Mouse (Mus musculus): ENCODE results near the gene Comp. TPM values are rescaled to one million over a fixed set of nuclear protein-coding genes. Genes with fewer than 3 reads are reported as not detected.

Gene Comp
- 0.27 TPM in 1 of 2 replicates, not detected in the other for total RNA-seq (2021)
- long read RNA-seq: 0 reads

- DNase-seq: no peak
Observed at GRCm38 (mm10) chr8:70373397-70374317, at the start of gene Comp. Gene Comp, plus strand, starts transcription at chr8:70373558.

DNA sequence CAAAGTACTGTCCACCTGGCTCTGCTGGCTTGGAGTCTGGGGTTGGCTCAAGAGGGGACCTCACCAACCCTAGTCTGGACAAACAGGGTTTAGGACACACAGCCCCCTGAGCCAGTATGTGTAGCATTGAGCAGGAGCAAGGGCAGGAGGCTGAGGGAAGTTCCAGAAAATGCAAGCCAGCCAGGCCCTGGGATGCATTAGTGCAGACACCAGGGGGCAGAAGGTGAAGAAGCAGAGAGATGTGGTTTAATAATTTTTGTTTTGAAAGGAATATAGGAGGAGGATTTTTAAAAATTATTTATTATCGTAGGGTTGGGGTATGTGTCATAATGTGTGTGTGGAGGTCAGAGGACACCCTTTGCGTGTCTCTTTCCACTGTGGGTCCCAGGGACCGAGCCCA is 49.6 kb upstream of the Comp start:
- no peak for DNase-seq

DNA sequence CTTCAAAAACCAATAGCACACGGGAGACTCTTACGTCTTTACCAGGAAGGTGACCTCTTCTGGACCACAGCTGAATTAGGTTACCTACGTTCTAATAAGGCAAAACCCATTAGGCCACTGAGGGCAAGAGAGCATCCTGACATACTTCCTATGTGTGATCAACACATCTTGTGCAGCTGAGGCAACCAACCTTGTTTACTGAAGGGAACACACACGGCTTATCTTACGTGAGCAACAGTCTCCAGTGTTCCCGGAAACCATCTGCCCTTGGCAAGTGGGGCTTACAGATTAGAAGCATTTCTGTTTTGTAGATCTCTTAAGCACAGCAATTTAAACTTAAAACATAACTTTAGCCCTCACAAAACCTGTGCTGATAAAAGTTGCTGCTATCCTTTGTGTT is 45.8 kb upstream of the Comp start:
- DNase-seq: no peak

- no peak for DNase-seq
Observed at GRCm38 (mm10) chr8:70329124-70329834, 44.1 kb upstream of the Comp start, which contains the start of gene Gdf1. Gene Gdf1, plus strand, starts transcription at chr8:70329817.

GRCm38 (mm10) chr8:70329835-70330740 is 43.3 kb upstream of the Comp start:
- DNase-seq: no peak

DNA sequence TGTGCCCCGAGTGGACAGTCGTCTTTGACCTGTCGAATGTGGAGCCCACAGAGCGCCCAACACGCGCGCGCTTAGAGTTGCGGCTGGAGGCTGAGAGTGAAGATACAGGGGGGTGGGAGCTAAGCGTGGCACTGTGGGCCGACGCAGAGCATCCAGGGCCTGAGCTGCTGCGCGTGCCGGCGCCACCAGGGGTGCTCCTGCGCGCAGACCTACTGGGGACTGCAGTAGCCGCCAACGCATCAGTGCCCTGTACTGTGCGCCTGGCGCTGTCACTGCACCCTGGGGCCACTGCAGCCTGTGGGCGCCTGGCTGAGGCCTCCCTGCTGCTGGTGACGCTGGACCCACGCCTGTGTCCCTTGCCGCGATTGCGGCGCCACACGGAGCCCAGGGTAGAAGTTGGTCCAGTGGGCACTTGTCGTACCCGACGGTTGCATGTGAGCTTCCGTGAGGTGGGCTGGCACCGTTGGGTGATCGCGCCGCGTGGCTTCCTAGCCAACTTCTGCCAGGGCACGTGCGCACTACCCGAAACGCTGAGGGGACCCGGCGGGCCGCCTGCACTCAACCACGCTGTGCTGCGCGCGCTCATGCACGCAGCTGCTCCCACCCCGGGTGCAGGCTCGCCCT is 42.5 kb upstream of the Comp start:
- peak; percentile 68 for DNase-seq

- DNase-seq: no peak
Observed at GRCm38 (mm10) chr8:70331526-70331925, 41.8 kb upstream of the Comp start.

GRCm38 (mm10) chr8:70332070-70332877 is 41.1 kb upstream of the Comp start:
- peak; percentile 76 for DNase-seq

DNA sequence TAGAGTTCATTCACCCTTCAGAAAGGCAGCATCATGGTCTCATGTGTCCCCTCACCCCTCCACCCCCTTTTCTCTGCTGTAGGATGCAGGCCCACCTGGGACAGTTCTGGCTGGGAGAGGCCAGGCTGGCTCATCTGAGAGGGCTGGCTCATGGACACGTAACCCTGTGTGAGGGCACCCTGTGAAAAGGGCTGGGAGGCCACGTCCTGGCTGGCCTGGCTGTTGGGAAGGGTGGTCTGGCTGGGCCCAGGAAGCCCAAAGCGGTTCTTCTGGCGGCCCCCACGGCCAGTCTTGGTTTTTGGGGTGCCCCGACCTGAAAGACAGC is 40.5 kb upstream of the Comp start:
- DNase-seq: no peak

DNA sequence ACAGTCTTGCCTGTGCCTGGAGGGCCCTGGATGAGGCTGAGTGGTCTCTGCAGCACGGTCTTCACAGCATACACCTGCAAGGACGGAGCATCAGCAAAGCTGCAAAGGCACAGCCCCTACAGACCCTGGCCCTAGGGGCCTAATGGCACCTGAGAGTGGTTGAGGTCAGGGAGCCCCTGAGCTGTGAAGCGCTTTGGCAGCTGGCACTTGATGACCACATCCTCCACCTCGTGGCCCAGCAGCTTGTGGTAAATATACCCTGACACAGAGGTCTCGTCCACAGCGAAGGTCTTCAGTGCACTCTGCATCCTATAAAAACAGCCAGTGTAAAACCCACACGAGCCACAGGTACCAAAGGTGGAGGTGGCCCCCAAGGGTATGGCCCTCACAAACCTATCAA is 34.4 kb upstream of the Comp start:
- no peak for DNase-seq

GRCm38 (mm10) chr8:70340659-70341058 is 32.7 kb upstream of the Comp start:
- no peak for DNase-seq

DNA sequence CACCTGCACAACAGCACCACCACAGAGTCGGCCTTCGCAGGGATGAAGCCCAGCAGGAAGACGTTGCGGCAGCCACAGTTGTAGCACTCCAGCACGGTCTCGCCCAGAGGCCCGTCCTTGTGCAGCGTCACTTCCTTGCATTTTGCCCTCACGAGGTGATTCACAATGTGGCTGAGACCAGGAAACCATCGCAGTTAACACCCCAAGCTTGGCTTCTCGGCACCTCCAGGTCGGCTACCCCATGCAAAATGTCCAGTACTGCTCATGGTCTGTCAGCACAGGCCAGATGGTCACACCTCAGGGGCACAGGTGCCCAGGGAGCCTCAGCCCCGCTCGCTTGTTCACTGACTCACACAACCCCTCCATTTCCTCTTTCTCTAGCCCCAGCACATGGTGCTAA is 31.4 kb upstream of the Comp start:
- no peak for DNase-seq

DNA sequence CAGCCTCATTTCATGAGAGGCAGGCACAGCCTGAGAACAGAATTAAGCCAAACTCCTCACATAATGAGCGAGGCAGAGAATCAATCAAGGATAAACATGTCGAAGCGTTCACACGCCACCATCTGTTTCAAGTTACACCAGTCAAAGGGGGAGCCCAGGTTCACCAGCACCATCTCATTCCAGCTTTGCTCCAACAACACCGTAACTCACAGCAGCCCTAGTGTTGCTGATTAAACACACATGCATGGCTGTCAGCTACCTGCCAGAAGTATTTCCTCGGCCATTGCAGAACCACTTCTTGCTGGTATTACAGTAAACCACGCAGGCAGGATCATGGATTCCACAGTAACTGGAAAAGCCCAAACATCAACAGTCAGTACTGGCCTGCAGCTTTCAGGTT is 30.3 kb upstream of the Comp start:
- no peak for DNase-seq

GRCm38 (mm10) chr8:70343696-70344095 is 29.7 kb upstream of the Comp start:
- DNase-seq: peak; percentile 41

DNA sequence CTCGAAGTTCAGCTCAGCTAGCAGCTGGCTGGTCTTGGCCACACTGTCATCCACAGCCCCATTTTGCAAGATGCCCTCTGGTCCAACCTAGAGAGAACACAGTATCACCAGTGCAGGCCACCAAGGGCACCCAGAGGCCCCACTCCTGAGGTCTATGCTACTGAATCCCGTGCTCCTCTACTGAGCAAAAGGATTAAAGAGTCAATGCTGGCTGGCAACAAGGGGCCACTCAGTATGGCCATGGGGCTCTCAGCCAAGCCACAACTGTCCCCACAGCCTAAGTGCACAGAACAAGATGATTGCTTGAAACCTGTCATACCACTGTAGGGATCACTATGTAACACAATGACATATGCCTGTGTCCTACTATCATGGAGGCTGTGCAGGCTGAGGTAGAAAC is 29.1 kb upstream of the Comp start:
- no peak for DNase-seq

DNA sequence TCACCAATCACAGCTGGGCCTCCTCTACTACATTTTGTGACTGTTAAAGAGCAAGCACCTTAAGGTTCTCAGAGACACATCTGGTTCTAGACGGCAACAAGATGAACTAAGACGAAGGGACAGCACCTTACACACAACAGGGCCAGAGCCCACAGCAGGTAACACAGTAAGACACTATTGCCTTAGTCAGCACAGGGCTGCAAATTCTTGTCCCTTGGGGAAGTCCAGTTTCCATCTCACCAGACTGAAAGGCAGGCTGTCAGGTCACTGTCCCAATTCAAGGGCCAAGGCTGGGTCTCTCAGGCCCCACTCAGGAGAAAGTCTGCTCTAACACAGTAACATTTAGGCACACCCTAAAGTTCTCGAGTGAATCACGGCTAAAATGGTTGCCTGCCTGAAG is 25.9 kb upstream of the Comp start:
- no peak for DNase-seq

DNA sequence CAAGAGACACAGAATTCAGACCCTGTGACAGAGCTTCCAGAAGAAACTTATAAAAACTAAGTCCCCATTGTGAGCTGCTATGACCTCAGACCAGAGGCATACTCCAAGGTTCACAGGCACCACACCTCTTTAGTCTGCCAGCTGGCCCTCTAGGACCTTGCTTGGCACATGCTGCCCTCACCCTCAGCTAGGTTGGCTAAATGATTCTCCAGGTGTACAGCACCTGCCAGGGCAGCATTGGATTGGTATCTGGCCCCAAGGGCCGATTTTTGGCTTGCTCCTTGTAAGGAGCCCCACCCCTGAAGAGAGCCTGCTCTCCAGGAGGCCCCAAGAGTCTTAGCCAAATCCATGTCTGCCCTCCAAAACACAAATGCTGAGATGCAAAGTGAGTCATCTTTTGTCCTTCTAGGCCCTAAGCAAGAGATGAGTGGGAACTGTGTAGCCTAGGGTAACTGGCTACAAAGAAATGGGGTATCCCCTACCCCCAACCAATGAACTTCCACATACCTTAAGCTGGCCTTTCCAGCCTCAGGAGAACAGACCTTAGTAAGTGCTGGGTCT is 25.4 kb upstream of the Comp start:
- DNase-seq: no peak

- DNase-seq: no peak
Observed at GRCm38 (mm10) chr8:70351035-70351999, 22.0 kb upstream of the Comp start.

DNA sequence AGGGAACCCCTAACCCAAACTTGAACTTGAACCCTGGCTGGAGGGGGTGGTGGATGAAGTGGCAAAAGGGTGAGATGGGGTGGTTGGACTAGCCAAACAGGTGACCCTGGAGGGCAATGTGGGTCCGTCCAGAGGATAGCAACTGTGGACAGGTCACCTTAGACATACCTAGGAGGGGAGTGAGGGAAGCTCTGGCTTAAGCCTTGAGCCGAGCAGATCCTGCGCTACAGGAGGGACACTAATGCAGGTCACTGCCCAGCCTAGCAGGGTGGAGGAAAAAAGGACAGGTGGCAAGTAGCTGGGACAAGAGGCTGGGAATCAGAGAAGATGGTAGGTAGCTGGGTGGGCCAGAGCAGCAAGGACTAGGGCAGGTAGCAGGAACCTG is 21.4 kb upstream of the Comp start:
- DNase-seq: no peak

Measured in adrenal gland, postnatal 25 days (tissue).